Mouse (Mus musculus) ovary, postnatal 14 days (tissue): Measurements from ENCODE around the gene Crim1.

ENCODE experiments used
- DNase-seq: peaks from one replicate; pipeline ENCODE4 v3.0.0; 2022; ENCODE audit warnings: low spot score

Gene Crim1

GRCm38 (mm10) chr17:78199626-78200560 is at the start of gene Crim1:
Crim1 (plus strand) TSS chr17:78200248.
- DNase-seq = peak; percentile 65

GRCm38 (mm10) chr17:78151479-78152282 is 48.4 kb upstream of the Crim1 start:
- no peak for DNase-seq

GRCm38 (mm10) chr17:78163278-78163677 is 36.8 kb upstream of the Crim1 start:
- peak; percentile 39 for DNase-seq

GRCm38 (mm10) chr17:78163724-78164236 is 36.3 kb upstream of the Crim1 start:
- no peak for DNase-seq

- DNase-seq = no peak
Observed at GRCm38 (mm10) chr17:78165855-78166254, 34.2 kb upstream of the Crim1 start.

- no peak for DNase-seq
Observed at GRCm38 (mm10) chr17:78166566-78166965, 33.5 kb upstream of the Crim1 start.

- no peak for DNase-seq
Observed at GRCm38 (mm10) chr17:78172371-78172770, 27.7 kb upstream of the Crim1 start.

GRCm38 (mm10) chr17:78180766-78181165 is 19.3 kb upstream of the Crim1 start:
- no peak for DNase-seq

GRCm38 (mm10) chr17:78196184-78196583 is 3.9 kb upstream of the Crim1 start:
- no peak for DNase-seq

GRCm38 (mm10) chr17:78197111-78197510 is 2.9 kb upstream of the Crim1 start:
- peak; percentile 43 for DNase-seq

- no peak for DNase-seq
Observed at GRCm38 (mm10) chr17:78198140-78198539, 1.9 kb upstream of the Crim1 start.

GRCm38 (mm10) chr17:78198820-78199219 is 1.2 kb upstream of the Crim1 start:
- no peak for DNase-seq

GRCm38 (mm10) chr17:78199231-78199625 is 820 bp upstream of the Crim1 start:
- DNase-seq = no peak

- DNase-seq = peak; percentile 31
Observed at GRCm38 (mm10) chr17:78200561-78201220, 643 bp downstream of the Crim1 start.

GRCm38 (mm10) chr17:78201221-78202058 is 1.4 kb downstream of the Crim1 start:
- no peak for DNase-seq

GRCm38 (mm10) chr17:78202221-78202620 is 2.2 kb downstream of the Crim1 start:
- DNase-seq = no peak

GRCm38 (mm10) chr17:78202756-78203155 is 2.7 kb downstream of the Crim1 start:
- DNase-seq = no peak

- DNase-seq = no peak
Observed at GRCm38 (mm10) chr17:78203478-78203877, 3.4 kb downstream of the Crim1 start.

- DNase-seq = no peak
Observed at GRCm38 (mm10) chr17:78206421-78206820, 6.4 kb downstream of the Crim1 start.

GRCm38 (mm10) chr17:78207246-78207645 is 7.2 kb downstream of the Crim1 start:
- DNase-seq = no peak

GRCm38 (mm10) chr17:78208805-78209204 is 8.8 kb downstream of the Crim1 start:
- DNase-seq = no peak
